Mouse (Mus musculus): ENCODE measurements around the gene Pccb. TPM values are rescaled to one million over a fixed set of nuclear protein-coding genes. Genes with fewer than 3 reads are reported as not detected.

Gene Pccb
- polyA plus RNA-seq, 1 experiment from 2014 or later: 23.7 TPM

GRCm38 (mm10) chr9:101005866-101006265 is 28.8 kb downstream of the Pccb start:
- H3K4me1 ChIP-seq: peaks cover 16% of the 10 kb centered on the region
- WGBS: 61% methylated on average over 4 of the region's 4 CpGs

GRCm38 (mm10) chr9:101003302-101003701 is 31.4 kb downstream of the Pccb start:
- H3K36me3 ChIP-seq: peaks cover 25% of the 10 kb centered on the region
- H3K4me1 ChIP-seq: peaks cover 16% of the 10 kb centered on the region
- no peak overlapping the region for H3K4me2 ChIP-seq
- H3K4me3 ChIP-seq: no peak overlapping the region
- H3K27me3 ChIP-seq: no peaks in the 10 kb centered on the region
- no peak for ATAC-seq (ENCODE audit: insufficient number of reproducible peaks, insufficient read depth, low FRiP score, low TSS enrichment, low read depth)
- H3K9me3 ChIP-seq: peaks cover 11% of the 10 kb centered on the region; the same call in 1 of the 2 replicates
- 88% methylated on average over 5 of the region's 5 CpGs for WGBS
- H3K27ac ChIP-seq: no peak overlapping the region
- H3K9ac ChIP-seq: no peak overlapping the region

More at GRCm38 (mm10) chr9:101005866-101006265, 28.8 kb downstream of the Pccb start:
- peaks cover 17% of the 10 kb centered on the region for H3K36me3 ChIP-seq
- H3K27me3 ChIP-seq: no peaks in the 10 kb centered on the region
- H3K9ac ChIP-seq: no peak overlapping the region
- no peak overlapping the region for H3K4me2 ChIP-seq
- 0 out of 2 replicates have a peak overlapping the region, but pooled peaks have one; percentile 33 for H3K27ac ChIP-seq
- H3K9me3 ChIP-seq: peaks cover 11% of the 10 kb centered on the region; the same call in 1 of the 2 replicates
- no peak for ATAC-seq (ENCODE audit: insufficient number of reproducible peaks, insufficient read depth, low FRiP score, low TSS enrichment, low read depth)
- no peak overlapping the region for H3K4me3 ChIP-seq

GRCm38 (mm10) chr9:101002841-101003240 is 31.9 kb downstream of the Pccb start:
- no peak for ATAC-seq (ENCODE audit: insufficient number of reproducible peaks, insufficient read depth, low FRiP score, low TSS enrichment, low read depth)
- no peak overlapping the region for H3K4me3 ChIP-seq
- H3K9ac ChIP-seq: no peak overlapping the region
- 95% methylated on average over 8 of the region's 8 CpGs for WGBS
- H3K27ac ChIP-seq: no peak overlapping the region
- H3K9me3 ChIP-seq: peaks cover 11% of the 10 kb centered on the region; the same call in 1 of the 2 replicates
- H3K27me3 ChIP-seq: no peaks in the 10 kb centered on the region
- H3K4me2 ChIP-seq: no peak overlapping the region
- peaks cover 16% of the 10 kb centered on the region for H3K4me1 ChIP-seq
- peaks cover 27% of the 10 kb centered on the region for H3K36me3 ChIP-seq

GRCm38 (mm10) chr9:101002053-101002452 is 32.6 kb downstream of the Pccb start:
- Histone ChIP-seq H3K4me2 (no peak overlapping the region), H3K36me3 (peaks cover 27% of the 10 kb centered on the region), H3K9ac (no peak overlapping the region), H3K4me3 (no peak overlapping the region), H3K9me3 (peaks cover 11% of the 10 kb centered on the region; the same call in 1 of the 2 replicates), H3K27ac (no peak overlapping the region), H3K27me3 (no peaks in the 10 kb centered on the region), H3K4me1 (peaks cover 16% of the 10 kb centered on the region)
- no peak for ATAC-seq (ENCODE audit: insufficient number of reproducible peaks, insufficient read depth, low FRiP score, low TSS enrichment, low read depth)
- WGBS: 95% methylated on average over 4 of the region's 4 CpGs

GRCm38 (mm10) chr9:100997138-100997537 is 37.6 kb downstream of the Pccb start:
- H3K9ac ChIP-seq: no peak overlapping the region
- peaks cover 2% of the 10 kb centered on the region; the same call in 1 of the 2 replicates for H3K9me3 ChIP-seq
- H3K4me1 ChIP-seq: no peaks in the 10 kb centered on the region
- H3K27me3 ChIP-seq: no peaks in the 10 kb centered on the region
- no peak overlapping the region for H3K4me2 ChIP-seq
- no peak overlapping the region for H3K4me3 ChIP-seq
- H3K27ac ChIP-seq: no peak overlapping the region
- peaks cover 55% of the 10 kb centered on the region for H3K36me3 ChIP-seq
- WGBS: 95% methylated on average over 2 of the region's 2 CpGs
- ATAC-seq (ENCODE audit: insufficient number of reproducible peaks, insufficient read depth, low FRiP score, low TSS enrichment, low read depth): no peak

GRCm38 (mm10) chr9:100993937-100994336 is 40.8 kb downstream of the Pccb start:
- WGBS: 86% methylated on average over 4 of the region's 4 CpGs
- H3K27ac ChIP-seq: no peak overlapping the region
- H3K4me3 ChIP-seq: no peak overlapping the region
- H3K4me1 ChIP-seq: no peaks in the 10 kb centered on the region
- ATAC-seq (ENCODE audit: insufficient number of reproducible peaks, insufficient read depth, low FRiP score, low TSS enrichment, low read depth): no peak
- no peak overlapping the region for H3K9ac ChIP-seq
- H3K9me3 ChIP-seq: peaks cover 3% of the 10 kb centered on the region; the same call in 1 of the 2 replicates
- H3K27me3 ChIP-seq: no peaks in the 10 kb centered on the region
- H3K36me3 ChIP-seq: peaks cover 64% of the 10 kb centered on the region
- no peak overlapping the region for H3K4me2 ChIP-seq

GRCm38 (mm10) chr9:100992191-100992590 is 42.5 kb downstream of the Pccb start:
- 89% methylated on average over 2 of the region's 2 CpGs for WGBS
- Histone ChIP-seq H3K9ac (no peak overlapping the region), H3K27me3 (no peaks in the 10 kb centered on the region), H3K4me2 (no peak overlapping the region), H3K27ac (no peak overlapping the region), H3K4me1 (no peaks in the 10 kb centered on the region), H3K4me3 (no peak overlapping the region), H3K36me3 (peaks cover 67% of the 10 kb centered on the region), H3K9me3 (peaks cover 3% of the 10 kb centered on the region; the same call in 1 of the 2 replicates)
- ATAC-seq (ENCODE audit: insufficient number of reproducible peaks, insufficient read depth, low FRiP score, low TSS enrichment, low read depth): no peak

GRCm38 (mm10) chr9:100991321-100991720 is 43.4 kb downstream of the Pccb start:
- Histone ChIP-seq H3K36me3 (peaks cover 69% of the 10 kb centered on the region), H3K9me3 (peaks cover 3% of the 10 kb centered on the region; the same call in 1 of the 2 replicates), H3K4me2 (no peak overlapping the region), H3K4me1 (no peaks in the 10 kb centered on the region), H3K4me3 (no peak overlapping the region), H3K9ac (no peak overlapping the region), H3K27me3 (no peaks in the 10 kb centered on the region), H3K27ac (no peak overlapping the region)
- ATAC-seq (ENCODE audit: insufficient number of reproducible peaks, insufficient read depth, low FRiP score, low TSS enrichment, low read depth): no peak
- WGBS: 96% methylated on average over 2 of the region's 2 CpGs

GRCm38 (mm10) chr9:100990609-100991008 is 44.1 kb downstream of the Pccb start:
- Histone ChIP-seq H3K9ac (no peak overlapping the region), H3K4me1 (no peaks in the 10 kb centered on the region), H3K27ac (no peak overlapping the region), H3K36me3 (peaks cover 69% of the 10 kb centered on the region), H3K4me2 (no peak overlapping the region), H3K27me3 (no peaks in the 10 kb centered on the region), H3K4me3 (no peak overlapping the region), H3K9me3 (peaks cover 3% of the 10 kb centered on the region; the same call in 1 of the 2 replicates)
- 94% methylated on average over 5 of the region's 5 CpGs for WGBS
- ATAC-seq (ENCODE audit: insufficient number of reproducible peaks, insufficient read depth, low FRiP score, low TSS enrichment, low read depth): no peak

- H3K9me3 ChIP-seq: peaks cover 3% of the 10 kb centered on the region; the same call in 1 of the 2 replicates
- H3K4me3 ChIP-seq: no peak overlapping the region
- H3K9ac ChIP-seq: no peak overlapping the region
- H3K27ac ChIP-seq: no peak overlapping the region
- no peak for ATAC-seq (ENCODE audit: insufficient number of reproducible peaks, insufficient read depth, low FRiP score, low TSS enrichment, low read depth)
- no peaks in the 10 kb centered on the region for H3K4me1 ChIP-seq
- no peak overlapping the region for H3K4me2 ChIP-seq
- 86% methylated on average over 3 of the region's 3 CpGs for WGBS
- H3K36me3 ChIP-seq: peaks cover 73% of the 10 kb centered on the region
- H3K27me3 ChIP-seq: no peaks in the 10 kb centered on the region
These were observed 46.8 kb downstream of the Pccb start for GRCm38 (mm10) chr9:100987850-100988249.

GRCm38 (mm10) chr9:100987006-100987405 is 47.7 kb downstream of the Pccb start:
- WGBS: 94% methylated on average over 5 of the region's 5 CpGs
- peaks cover 76% of the 10 kb centered on the region for H3K36me3 ChIP-seq
- H3K27ac ChIP-seq: no peak overlapping the region
- H3K4me3 ChIP-seq: no peak overlapping the region
- no peak overlapping the region for H3K9ac ChIP-seq
- no peaks in the 10 kb centered on the region for H3K4me1 ChIP-seq
- no peak overlapping the region for H3K4me2 ChIP-seq
- peaks cover 3% of the 10 kb centered on the region; the same call in 1 of the 2 replicates for H3K9me3 ChIP-seq
- ATAC-seq (ENCODE audit: insufficient number of reproducible peaks, insufficient read depth, low FRiP score, low TSS enrichment, low read depth): no peak
- H3K27me3 ChIP-seq: no peaks in the 10 kb centered on the region
